Mouse (Mus musculus): ENCODE data around the gene Smg6.

Smg6 gene

GRCm38 (mm10) chr11:75147106-75147845, 221.7 kb downstream of the Smg6 start:
- no peak for DNase-seq (ENCODE audit: low read depth, low spot score)

DNA sequence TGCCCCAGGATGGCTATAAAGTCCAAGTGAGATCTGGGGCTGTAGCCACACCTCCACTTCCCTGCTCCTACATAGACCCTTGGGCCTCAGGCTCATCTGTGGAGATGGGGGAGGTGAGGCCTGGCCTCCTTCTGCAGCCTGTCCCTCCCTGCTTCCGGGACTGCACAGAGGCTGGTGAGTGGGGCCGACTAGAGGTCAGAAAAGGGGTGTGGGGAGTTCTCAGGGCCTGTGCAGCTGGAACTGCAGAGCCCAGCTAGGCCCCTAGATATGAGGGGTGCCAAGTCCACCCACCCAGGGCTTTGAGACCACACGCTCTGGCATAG, 222.2 kb downstream of the Smg6 start:
- DNase-seq (ENCODE audit: low read depth, low spot score): no peak

- DNase-seq (ENCODE audit: low read depth, low spot score): no peak
Observed at GRCm38 (mm10) chr11:75148332-75149035, 222.9 kb downstream of the Smg6 start.

- DNase-seq (ENCODE audit: low read depth, low spot score): no peak
Observed at GRCm38 (mm10) chr11:75150346-75150745, 224.7 kb downstream of the Smg6 start.

GRCm38 (mm10) chr11:75152603-75153557, 227.3 kb downstream of the Smg6 start:
- no peak for DNase-seq (ENCODE audit: low read depth, low spot score)

DNA sequence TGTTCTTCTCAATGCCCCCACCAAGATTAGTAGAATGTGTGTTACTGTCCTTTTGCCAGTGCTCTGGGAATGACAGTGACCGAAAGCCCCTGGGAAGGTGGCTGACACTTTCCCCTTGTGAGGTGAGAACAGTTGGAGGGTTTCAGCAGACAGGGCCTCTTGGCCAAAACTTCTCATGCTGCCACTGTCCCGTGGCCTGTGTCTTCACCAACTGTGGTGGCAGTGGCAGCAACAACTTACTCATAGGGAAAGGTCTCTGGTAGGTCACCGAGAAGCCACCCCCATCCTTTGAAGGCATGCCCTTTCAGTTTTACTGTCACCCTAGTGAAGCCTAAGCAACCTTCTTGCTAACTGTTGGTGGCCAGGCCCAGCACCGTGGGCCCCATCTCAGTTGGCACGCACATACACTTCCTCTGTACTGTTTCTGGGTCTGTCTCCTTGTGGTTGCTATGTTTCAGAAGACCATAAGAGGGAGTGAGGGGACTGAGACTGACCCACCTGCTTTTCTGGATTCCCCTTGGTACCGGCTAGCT, 228.5 kb downstream of the Smg6 start:
- DNase-seq (ENCODE audit: low read depth, low spot score): peak; percentile 63

GRCm38 (mm10) chr11:75155985-75156384, 230.4 kb downstream of the Smg6 start:
- no peak for DNase-seq (ENCODE audit: low read depth, low spot score)

- DNase-seq (ENCODE audit: low read depth, low spot score): no peak
Observed at GRCm38 (mm10) chr11:75156416-75156815, 230.8 kb downstream of the Smg6 start.

- DNase-seq (ENCODE audit: low read depth, low spot score): no peak
Observed at GRCm38 (mm10) chr11:75157037-75157436, 231.4 kb downstream of the Smg6 start.

DNA sequence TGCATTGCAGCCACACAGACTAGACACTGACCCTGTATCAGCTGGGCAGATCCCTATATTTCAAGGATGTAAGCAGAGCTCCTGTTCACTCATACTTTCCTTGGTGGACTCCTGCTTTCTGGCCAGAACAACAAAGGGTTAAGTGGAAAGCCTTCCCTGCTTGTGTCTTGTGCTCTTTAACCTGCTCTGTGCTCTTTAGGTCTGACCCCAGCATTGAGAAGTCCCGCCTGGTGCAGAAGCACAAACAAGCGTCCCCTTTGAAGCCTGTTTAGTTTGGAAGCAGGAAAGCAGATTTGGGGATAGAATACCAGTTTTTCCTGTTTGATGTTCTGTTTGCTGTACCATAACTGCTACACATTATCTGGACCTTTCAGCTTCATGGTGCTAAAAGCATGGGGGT, 232.3 kb downstream of the Smg6 start:
- no peak for DNase-seq (ENCODE audit: low read depth, low spot score)

DNA sequence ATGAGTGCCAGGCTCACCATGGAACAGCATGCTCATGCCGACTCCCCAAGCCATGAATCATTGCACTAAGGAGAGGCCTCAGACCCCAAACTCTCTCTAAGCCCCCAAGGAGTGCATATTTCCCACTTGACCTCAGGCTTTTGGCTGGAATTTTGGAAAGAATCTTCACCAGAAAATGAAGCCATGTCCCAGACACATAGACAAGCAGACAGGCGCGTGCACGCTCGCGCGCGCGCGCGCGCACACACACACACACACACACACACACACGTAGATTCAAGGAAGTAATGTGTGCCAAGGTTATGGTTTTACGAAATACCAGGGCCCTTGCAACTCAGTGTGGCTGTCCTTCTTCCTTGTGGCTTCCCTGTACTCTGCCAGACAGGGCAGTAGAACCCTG, 232.8 kb downstream of the Smg6 start:
- no peak for DNase-seq (ENCODE audit: low read depth, low spot score)

- peak; percentile 58 for DNase-seq (ENCODE audit: low read depth, low spot score)
Observed at GRCm38 (mm10) chr11:75159564-75159963, 233.9 kb downstream of the Smg6 start.

- DNase-seq (ENCODE audit: low read depth, low spot score): no peak
Observed at GRCm38 (mm10) chr11:75160954-75161353, 235.3 kb downstream of the Smg6 start.

- DNase-seq (ENCODE audit: low read depth, low spot score): no peak
Observed at GRCm38 (mm10) chr11:75161417-75162008, 235.9 kb downstream of the Smg6 start.

- no peak for DNase-seq (ENCODE audit: low read depth, low spot score)
Observed at GRCm38 (mm10) chr11:75162591-75163080, 237.0 kb downstream of the Smg6 start.

GRCm38 (mm10) chr11:75163379-75163778, 237.8 kb downstream of the Smg6 start:
- DNase-seq (ENCODE audit: low read depth, low spot score): no peak

GRCm38 (mm10) chr11:75164051-75164450, 238.4 kb downstream of the Smg6 start:
- DNase-seq (ENCODE audit: low read depth, low spot score): no peak

- DNase-seq (ENCODE audit: low read depth, low spot score): no peak
Observed at GRCm38 (mm10) chr11:75164750-75165149, 239.1 kb downstream of the Smg6 start.

DNA sequence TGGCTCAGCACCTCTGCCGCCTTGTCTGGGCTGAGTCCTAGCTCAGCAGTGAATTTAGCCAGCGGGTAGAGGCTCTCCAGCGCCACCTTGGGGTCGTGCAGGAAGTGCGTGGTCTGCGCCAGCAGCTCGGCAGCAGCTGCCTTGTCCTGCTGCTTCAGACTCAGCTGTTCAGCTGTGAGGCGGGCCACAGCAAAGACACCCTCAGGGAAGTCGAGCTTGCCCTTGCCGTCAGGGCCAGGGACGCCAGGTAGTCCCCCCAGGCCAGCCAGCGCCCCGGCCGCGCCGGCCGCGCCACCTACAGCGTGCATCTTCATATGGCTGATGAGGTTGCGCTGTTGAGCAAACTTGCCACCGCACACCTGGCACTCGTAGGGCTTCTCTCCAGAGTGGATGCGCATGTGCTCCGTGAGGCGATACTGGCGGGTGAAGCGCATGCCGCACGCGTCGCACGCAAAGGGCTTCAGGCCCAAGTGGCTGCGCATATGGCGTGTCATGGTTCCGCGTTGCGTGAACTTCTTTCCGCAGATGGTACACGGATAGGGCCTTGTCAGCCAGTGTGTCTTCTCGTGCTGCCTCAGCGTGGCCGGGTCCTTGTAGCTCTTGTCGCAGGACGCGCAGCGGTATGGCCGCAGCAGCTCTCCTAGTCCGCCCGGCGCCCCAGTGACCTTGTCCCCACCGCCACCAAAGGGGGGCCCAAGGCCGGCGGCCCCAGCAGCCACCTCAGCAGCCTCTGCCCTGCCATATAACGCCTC, 240.0 kb downstream of the Smg6 start:
- peak; percentile 91 for DNase-seq (ENCODE audit: low read depth, low spot score)

DNA sequence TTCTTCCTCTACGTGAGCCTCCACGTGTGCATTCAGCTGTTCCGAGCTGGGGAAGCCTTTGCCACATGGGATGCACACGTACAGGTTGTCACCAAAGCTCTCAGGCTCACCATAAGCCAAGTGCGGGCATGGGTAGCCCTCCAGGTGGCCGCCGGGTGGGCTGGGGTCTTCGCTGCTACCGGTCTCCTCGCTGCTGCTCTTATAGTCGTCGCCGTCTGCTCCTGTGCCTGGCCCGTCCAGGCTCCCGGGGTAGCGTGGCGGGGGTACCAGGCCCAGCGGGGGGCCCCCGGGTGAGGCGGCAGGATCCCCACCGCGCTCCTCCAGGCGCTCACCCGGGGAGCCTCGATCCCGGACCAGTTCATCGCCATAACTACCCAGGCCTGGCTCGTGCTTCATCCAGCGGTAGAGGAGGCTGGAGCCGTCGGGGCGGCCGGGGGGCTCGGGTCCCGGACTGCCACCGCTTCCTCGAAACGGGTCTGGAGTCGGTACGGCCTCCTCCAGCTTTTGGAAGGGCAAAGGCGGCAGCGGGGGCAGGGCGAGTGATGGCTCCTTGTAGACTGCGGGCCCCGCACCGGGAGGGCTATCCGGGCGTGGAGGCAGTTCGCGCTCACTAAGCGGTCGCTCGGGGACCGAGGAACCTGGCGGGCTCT, 240.7 kb downstream of the Smg6 start:
- no peak for DNase-seq (ENCODE audit: low read depth, low spot score)
